7 mouse cellular contexts compared by ENCODE assay signal in the genomic region with DNA sequence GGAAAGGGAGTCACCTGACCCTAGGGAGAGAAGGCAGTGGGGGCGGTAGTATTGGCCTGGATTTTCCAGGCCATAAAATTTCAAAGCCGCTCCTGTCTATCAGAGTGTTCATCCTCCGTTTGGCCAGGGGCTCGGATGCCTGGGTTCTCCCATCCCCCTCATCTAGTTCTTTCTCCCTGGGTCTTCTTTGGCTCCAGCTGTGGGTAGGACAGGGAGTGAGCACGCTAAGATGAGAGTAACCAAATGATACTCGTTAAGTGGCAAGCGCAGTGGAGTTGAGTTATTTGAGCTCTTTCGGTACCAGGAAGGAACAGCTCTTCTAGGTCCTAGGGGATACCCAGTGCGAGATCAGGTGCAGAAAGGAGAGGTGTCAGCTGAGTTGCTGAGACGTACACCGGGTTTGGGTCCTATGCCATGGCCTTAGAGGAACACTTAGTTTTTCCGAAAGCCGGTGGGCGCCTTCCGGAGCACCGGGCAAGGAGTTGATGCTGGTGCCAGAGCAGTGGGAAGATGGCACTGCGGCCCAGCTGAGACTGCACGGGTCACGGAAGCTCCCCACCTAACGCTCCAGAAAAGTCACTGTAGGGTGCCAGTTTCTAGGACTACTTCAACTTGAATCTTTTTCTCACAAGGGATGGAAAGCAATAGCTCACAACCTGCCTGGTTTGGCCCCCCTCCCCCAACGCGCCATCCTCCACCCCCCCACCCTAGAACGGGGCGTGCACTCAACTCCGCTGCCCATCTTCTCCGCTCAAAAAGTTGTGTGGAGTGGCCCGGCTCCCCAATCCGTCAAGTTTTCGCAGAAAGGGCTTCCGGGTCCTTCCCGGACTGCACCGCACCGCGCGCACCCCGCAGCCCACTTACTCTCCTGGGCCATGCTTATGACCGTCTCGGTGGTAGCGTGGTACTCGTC. TPM values are rescaled to one million over a fixed set of nuclear protein-coding genes. Genes with fewer than 3 reads are reported as not detected.
DNase-seq lines count a peak whose midpoint lies in the region; ATAC-seq lines count a peak whose summit lies in the region.

No protein-coding gene starts in this region.

- H3K4me2 ChIP-seq in embryonic facial prominence, embryonic 15.5 days (replicated peaks), result peak overlapping the region; percentile 86
- peak overlapping the region; percentile 88 for H3K4me2 ChIP-seq in neural tube, embryonic 12.5 days (replicated peaks)

- WGBS in embryonic facial prominence, embryonic 15.5 days, result under 1% methylated on average over 40 of the region's 40 CpGs
- under 1% methylated on average over 40 of the region's 40 CpGs for WGBS in limb, embryonic 10.5 days
- WGBS in neural tube, embryonic 12.5 days, result under 1% methylated on average over 40 of the region's 40 CpGs

- peaks cover 9% of the 10 kb centered on the region; the same call in 1 of the 2 replicates for H3K36me3 ChIP-seq in embryonic facial prominence, embryonic 15.5 days
- peaks cover 27% of the 10 kb centered on the region for H3K36me3 ChIP-seq in limb, embryonic 10.5 days
- peaks cover 21% of the 10 kb centered on the region for H3K36me3 ChIP-seq in neural tube, embryonic 12.5 days

- H3K4me3 ChIP-seq in embryonic facial prominence, embryonic 15.5 days (replicated peaks), result peak overlapping the region; percentile 77
- peak overlapping the region; percentile 93 for H3K4me3 ChIP-seq in limb, embryonic 10.5 days
- H3K4me3 ChIP-seq in neural tube, embryonic 12.5 days, result peak overlapping the region; percentile 80

- peak overlapping the region; percentile 89 for H3K27ac ChIP-seq in embryonic facial prominence, embryonic 15.5 days (replicated peaks)
- H3K27ac ChIP-seq in limb, embryonic 10.5 days, result peak overlapping the region; percentile 95
- H3K27ac ChIP-seq in neural tube, embryonic 12.5 days, result peak overlapping the region; percentile 96

- peaks cover 37% of the 10 kb centered on the region for H3K4me1 ChIP-seq in embryonic facial prominence, embryonic 15.5 days
- H3K4me1 ChIP-seq in limb, embryonic 10.5 days, result peaks cover 59% of the 10 kb centered on the region
- H3K4me1 ChIP-seq in neural tube, embryonic 12.5 days, result peaks cover 21% of the 10 kb centered on the region

- peak overlapping the region; percentile 72 for H3K9ac ChIP-seq in embryonic facial prominence, embryonic 15.5 days
- peak overlapping the region; percentile 76 for H3K9ac ChIP-seq in neural tube, embryonic 12.5 days

- ATAC-seq in embryonic facial prominence, embryonic 15.5 days (ENCODE audit: insufficient number of reproducible peaks, low FRiP score, low TSS enrichment, low read depth), result no peak
- ATAC-seq in neural tube, embryonic 12.5 days (ENCODE audit: low FRiP score, low read depth), result peak; percentile 14

- no peaks in the 10 kb centered on the region for H3K9me3 ChIP-seq in embryonic facial prominence, embryonic 15.5 days (replicated peaks)
- no peaks in the 10 kb centered on the region for H3K9me3 ChIP-seq in limb, embryonic 10.5 days (replicated peaks)
- H3K9me3 ChIP-seq in neural tube, embryonic 12.5 days, result no peaks in the 10 kb centered on the region

- peaks cover 1% of the 10 kb centered on the region; the same call in 1 of the 2 replicates for H3K27me3 ChIP-seq in embryonic facial prominence, embryonic 15.5 days
- peaks cover 10% of the 10 kb centered on the region; the same call in 1 of the 2 replicates for H3K27me3 ChIP-seq in limb, embryonic 10.5 days (ENCODE audit: low read depth, poor library complexity, severe bottlenecking)
- no peaks in the 10 kb centered on the region; the same call in 1 of the 2 replicates for H3K27me3 ChIP-seq in neural tube, embryonic 12.5 days (replicated peaks)

- peak; percentile 80 for DNase-seq in 3134 (ENCODE audit: extremely low read depth, insufficient read length, low spot score)
- peak; percentile 39 to 40 for DNase-seq in B cell, adult 2 months
- DNase-seq in limb, embryonic 10.5 days (ENCODE audit: low spot score), result peak; percentile 53
- no peak for DNase-seq in layer of hippocampus, adult 8-10 months (ENCODE audit: low spot score in 2 of 2)
- DNase-seq in cerebellum, postnatal 36 days, result no peak

RNA-seq across cellular contexts. Expression of a gene that starts 0.9 kb away (rescaled TPM):
- 6.1 TPM in 2 replicates for polyA plus RNA-seq in embryonic facial prominence, embryonic 15.5 days (2015; fragmentation: Nextera tagmentation; extraction: Ambion mirVana)
- 16.2 TPM in 2 replicates for polyA plus RNA-seq in limb, embryonic 10.5 days (2016; fragmentation: Nextera tagmentation; extraction: Ambion mirVana)
- polyA plus RNA-seq in neural tube, embryonic 12.5 days (2016; fragmentation: Nextera tagmentation; extraction: Ambion mirVana), result 20.1 and 20.4 TPM in 2 replicates
- total RNA-seq in layer of hippocampus, adult 8-10 months (2022), result 10 to 100 TPM; 19.9 to 22.7 (median 22.3) TPM

RNA-seq across cellular contexts. Expression of a gene that starts 10.2 kb away (rescaled TPM):
- 1,010 and 1,093 TPM in 2 replicates for polyA plus RNA-seq in embryonic facial prominence, embryonic 15.5 days (2015; fragmentation: Nextera tagmentation; extraction: Ambion mirVana)
- polyA plus RNA-seq in limb, embryonic 10.5 days (2016; fragmentation: Nextera tagmentation; extraction: Ambion mirVana), result 430 and 439 TPM in 2 replicates
- 199 and 208 TPM in 2 replicates for polyA plus RNA-seq in neural tube, embryonic 12.5 days (2016; fragmentation: Nextera tagmentation; extraction: Ambion mirVana)
- total RNA-seq in layer of hippocampus, adult 8-10 months (2022), result 100 to 1,000 TPM in 2 of 4 experiments, 10 to 100 TPM in 2; 76.9 to 199 (median 126) TPM

RNA-seq across cellular contexts. Expression of a gene that starts 32.0 kb away (rescaled TPM):
- polyA plus RNA-seq in embryonic facial prominence, embryonic 15.5 days (2015; fragmentation: Nextera tagmentation; extraction: Ambion mirVana), result 19.6 and 21.3 TPM in 2 replicates
- 9.2 and 10.2 TPM in 2 replicates for polyA plus RNA-seq in limb, embryonic 10.5 days (2016; fragmentation: Nextera tagmentation; extraction: Ambion mirVana)
- 13.5 and 15.7 TPM in 2 replicates for polyA plus RNA-seq in neural tube, embryonic 12.5 days (2016; fragmentation: Nextera tagmentation; extraction: Ambion mirVana)
- 1 to 10 TPM; 4.5 to 7.8 (median 7.2) TPM for total RNA-seq in layer of hippocampus, adult 8-10 months (2022)

RNA-seq across cellular contexts. Expression of a gene that starts 33.2 kb away (rescaled TPM):
- 224 and 226 TPM in 2 replicates for polyA plus RNA-seq in embryonic facial prominence, embryonic 15.5 days (2015; fragmentation: Nextera tagmentation; extraction: Ambion mirVana)
- 168 and 182 TPM in 2 replicates for polyA plus RNA-seq in limb, embryonic 10.5 days (2016; fragmentation: Nextera tagmentation; extraction: Ambion mirVana)
- polyA plus RNA-seq in neural tube, embryonic 12.5 days (2016; fragmentation: Nextera tagmentation; extraction: Ambion mirVana), result 227 and 233 TPM in 2 replicates
- 100 to 1,000 TPM in 2 of 4 experiments, 10 to 100 TPM in 2; 69.0 to 104 (median 90.6) TPM for total RNA-seq in layer of hippocampus, adult 8-10 months (2022)

RNA-seq across cellular contexts. Expression of a gene that starts 43.0 kb away (rescaled TPM):
- polyA plus RNA-seq in embryonic facial prominence, embryonic 15.5 days (2015; fragmentation: Nextera tagmentation; extraction: Ambion mirVana), result 14.3 and 16.5 TPM in 2 replicates
- polyA plus RNA-seq in limb, embryonic 10.5 days (2016; fragmentation: Nextera tagmentation; extraction: Ambion mirVana), result 0.15 and 0.24 TPM in 2 replicates
- polyA plus RNA-seq in neural tube, embryonic 12.5 days (2016; fragmentation: Nextera tagmentation; extraction: Ambion mirVana), result 7.9 and 8.3 TPM in 2 replicates
- total RNA-seq in layer of hippocampus, adult 8-10 months (2022), result 10 to 100 TPM; 29.5 to 35.4 (median 31.6) TPM

Comparison
In these comparisons a context has a peak if more than half of its experiments do, and no peak if none do; other contexts are left out.
1. DNase-seq: peak in 3134 (single experiment), B cell, adult 2 months (2 of 2) and limb, embryonic 10.5 days (single experiment); none in layer of hippocampus, adult 8-10 months (0 of 2) and cerebellum, postnatal 36 days (0 of 2).
2. Peak in every context shown above with its lines, with median percentiles within 50 percentile points of each other: H3K27ac ChIP-seq and H3K4me3 ChIP-seq.